Mouse (Mus musculus) heart, adult 2 months (tissue): ENCODE results near the gene Otud6a. TPM values are rescaled to one million over a fixed set of nuclear protein-coding genes. Genes with fewer than 3 reads are reported as not detected.
"Not testable (repeated sequence)": the region's sequence is repeated elsewhere in the genome, so short reads cannot be mapped to it uniquely, and the experiment has no call there.

Experiments
- DNase-seq, 2 experiments: peaks; one replicate each; pipeline ENCODE4 v3.0.0; 2021
- H3K27ac ChIP-seq: fragments of 200-600 bp; 2 replicates; pipeline ENCODE4 v1.8.1; 2022
- H3K27me3 ChIP-seq: fragments of 200-500 bp; 2 replicates; pipeline ENCODE4 v1.6.1; 2012; ENCODE audit warnings: mild to moderate bottlenecking, low read length, inconsistent platforms, mixed read lengths; ENCODE audit not compliant: control insufficient read depth, insufficient read depth
- H3K36me3 ChIP-seq: fragments of 200-500 bp; 2 replicates; pipeline ENCODE4 v1.6.1; 2012; ENCODE audit warnings: low read length, inconsistent platforms; ENCODE audit not compliant: control insufficient read depth, insufficient read depth
- H3K4me1 ChIP-seq: fragments of 200-500 bp; 2 replicates; pipeline ENCODE4 v1.6.1; 2011; ENCODE audit warnings: low read length; ENCODE audit not compliant: control insufficient read depth, insufficient read depth
- H3K4me3 ChIP-seq: fragments of 200-600 bp; 2 replicates; pipeline ENCODE4 v1.8.1; 2022
- H3K79me2 ChIP-seq: fragments of 200-500 bp; replicated peaks from 2 replicates; pipeline ENCODE4 v1.6.1; 2012; ENCODE audit warnings: mild to moderate bottlenecking, inconsistent platforms, low read length, moderate library complexity, mixed read lengths; ENCODE audit not compliant: control insufficient read depth, insufficient read depth
- H3K9ac ChIP-seq: fragments of 200-500 bp; 2 replicates; pipeline ENCODE4 v1.6.1; 2012; ENCODE audit warnings: low read depth, mild to moderate bottlenecking, control low read depth, inconsistent platforms, low read length, mixed read lengths
- CTCF ChIP-seq: fragments of 200-600 bp; IDR thresholded peaks from 2 replicates; pipeline ENCODE4 v1.8.1; 2022; ENCODE audit warnings: antibody characterized with exemption, mild to moderate bottlenecking, moderate library complexity
- EP300 ChIP-seq: fragments of 200-500 bp; IDR thresholded peaks from 2 replicates; pipeline ENCODE4 v1.6.1; 2011; ENCODE audit warnings: low read depth, low read length, control low read depth; ENCODE audit not compliant: insufficient read depth
- POLR2A ChIP-seq: fragments of 200-500 bp; IDR thresholded peaks from 2 replicates; pipeline ENCODE4 v1.6.1; 2011; ENCODE audit warnings: mild to moderate bottlenecking, low read depth, low read length, control low read depth; ENCODE audit not compliant: insufficient read depth
- WGBS: fragments of 180-500 bp; shearing (Covaris S2); methylation state at CpG from one replicate; pipeline ENCODE4 v1.1.7; 2018; 5-methylcytosine and 5-hydroxymethylcytosine counted together
- intact Hi-C: fragments of 180-260 bp; cut with DNase I; formaldehyde crosslinking; loops from one replicate; pipeline ENCODE4 v1.15.1; 2025
- polyA plus RNA-seq: library from polyadenylated mRNA; depleted of rRNA; stranded (reverse); fragments of >200 nt; gene quantifications from 2 replicates; pipeline ENCODE4 v1.2.3, GENCODE M21; 2012
- total RNA-seq, 2 experiments: library from RNA; stranded (reverse); gene quantifications; 2 replicates each; pipeline ENCODE4 v1.2.3; 2021

The Otud6a gene
- total and polyA plus RNA-seq, 3 experiments: not detected

GRCm38 (mm10) chrX:100401657-100402056 lies 27.2 kb upstream of the Otud6a start:
- Histone ChIP-seq H3K36me3 (no peaks in the 10 kb centered on the region), H3K4me1 (no peaks in the 10 kb centered on the region), H3K9ac (no peak overlapping the region), H3K4me3 (no peak overlapping the region), H3K27ac (no peak overlapping the region), H3K27me3 (no peaks in the 10 kb centered on the region), H3K79me2 (no peaks in the 10 kb centered on the region)
- intact Hi-C loops: no loop called here
- 81% methylated on average over 5 of the region's 5 CpGs for whole genome bisulfite sequencing
- TF ChIP-seq EP300 (no peak), POLR2A (no peak), CTCF (no peak)
- no peak for DNase-seq

DNA sequence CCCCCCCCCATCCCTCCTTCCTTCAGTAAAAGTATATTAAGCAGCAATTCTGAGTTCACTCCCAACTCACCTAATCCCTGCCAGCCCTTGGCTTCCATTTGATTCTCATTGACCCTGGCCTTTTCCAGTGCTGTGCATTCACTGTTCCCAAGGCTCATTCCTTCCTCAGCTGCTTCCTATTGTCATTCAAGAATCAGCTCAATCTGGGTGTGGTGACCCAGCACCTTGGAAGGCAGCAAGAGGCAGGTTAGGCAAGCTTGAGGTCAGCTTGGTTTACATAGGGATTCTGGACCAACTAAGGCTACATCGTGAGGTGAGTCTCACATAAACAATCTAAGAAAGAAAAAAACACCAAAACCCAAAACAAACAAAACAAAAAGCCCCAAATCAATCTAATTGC lies 19.6 kb upstream of the Otud6a start:
- H3K27ac ChIP-seq: no peak overlapping the region
- no peaks in the 10 kb centered on the region for H3K4me1 ChIP-seq
- intact Hi-C loops: no loop called here
- no peak overlapping the region for H3K4me3 ChIP-seq
- 50% methylated on average over 1 of the region's 1 CpGs for WGBS
- H3K36me3 ChIP-seq: no peaks in the 10 kb centered on the region
- H3K79me2 ChIP-seq: no peaks in the 10 kb centered on the region
- TF ChIP-seq POLR2A: no peak
- no peak for DNase-seq
- H3K9ac ChIP-seq: no peak overlapping the region
- H3K27me3 ChIP-seq: no peaks in the 10 kb centered on the region

DNA sequence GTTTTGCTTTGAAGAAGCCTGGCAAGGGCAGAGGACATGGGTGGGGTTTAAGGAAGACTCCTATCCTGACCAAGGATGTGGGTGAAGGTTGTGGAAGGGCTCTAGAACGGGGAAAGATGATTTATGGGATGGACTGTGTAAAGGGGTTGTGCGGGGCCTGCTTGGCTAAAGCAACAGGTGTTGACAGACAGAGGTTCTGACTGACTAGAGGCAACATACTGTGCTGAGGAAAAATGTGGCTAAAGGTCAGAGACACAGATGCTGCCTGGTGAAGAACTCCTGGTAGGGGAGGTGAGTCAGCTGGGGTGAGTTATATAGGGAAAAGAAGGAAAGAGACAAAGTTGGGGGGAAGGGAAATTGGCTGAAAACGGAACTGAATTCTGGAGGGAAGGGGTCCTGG lies 3.5 kb downstream of the Otud6a start:
- 64% methylated on average over 3 of the region's 3 CpGs for WGBS
- no peak overlapping the region for H3K9ac ChIP-seq
- H3K27me3 ChIP-seq: no peaks in the 10 kb centered on the region
- H3K4me1 ChIP-seq: no peaks in the 10 kb centered on the region
- DNase-seq: no peak
- intact Hi-C loops: no loop called here
- no peak overlapping the region for H3K4me3 ChIP-seq
- H3K79me2 ChIP-seq: no peaks in the 10 kb centered on the region
- TF ChIP-seq POLR2A (no peak), EP300 (no peak), CTCF (no peak)
- no peaks in the 10 kb centered on the region for H3K36me3 ChIP-seq
- no peak overlapping the region for H3K27ac ChIP-seq

- H3K79me2 ChIP-seq, intact Hi-C loops, H3K27me3 ChIP-seq, H3K4me1 ChIP-seq, H3K9ac ChIP-seq, H3K27ac ChIP-seq, DNase-seq, H3K4me3 ChIP-seq, H3K36me3 ChIP-seq: not testable (repeated sequence)
- 77% methylated on average over 2 of the region's 2 CpGs for WGBS
These were observed 13.8 kb downstream of the Otud6a start, which contains the start of gene Awat2 for GRCm38 (mm10) chrX:100442617-100443016. Gene Awat2, minus strand, starts transcription at chrX:100442717.

GRCm38 (mm10) chrX:100443532-100443931 lies 14.7 kb downstream of the Otud6a start:
- Histone ChIP-seq H3K27ac (no peak overlapping the region), H3K36me3 (no peaks in the 10 kb centered on the region), H3K4me1 (no peaks in the 10 kb centered on the region), H3K4me3 (no peak overlapping the region), H3K79me2 (no peaks in the 10 kb centered on the region), H3K9ac (no peak overlapping the region), H3K27me3 (no peaks in the 10 kb centered on the region)
- TF ChIP-seq CTCF: no peak
- TF ChIP-seq EP300: no peak
- TF ChIP-seq POLR2A: no peak
- no peak for DNase-seq
- intact Hi-C loops: no loop called here
- WGBS: 89% methylated on average over 7 of the region's 7 CpGs

DNA sequence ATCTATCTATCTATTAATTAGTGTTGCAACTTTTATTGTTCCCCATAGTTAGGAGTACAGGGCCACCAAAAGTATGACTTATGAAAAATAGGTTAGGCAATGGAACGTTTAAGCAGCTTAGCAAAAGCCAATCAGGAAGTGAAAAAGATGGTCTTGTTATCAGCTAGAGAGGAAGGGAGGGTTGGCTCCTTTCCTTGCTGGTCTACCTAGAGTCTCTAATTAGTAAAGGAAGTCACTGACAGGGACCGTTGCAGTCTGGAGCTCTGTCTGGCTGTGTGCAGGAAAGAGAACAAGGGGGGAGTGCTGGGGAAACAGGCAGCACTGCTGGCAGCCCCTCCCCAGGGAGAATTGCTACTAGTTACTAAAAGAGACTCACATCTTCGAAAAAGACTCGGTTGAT lies 39.2 kb downstream of the Otud6a start:
- WGBS: 39% methylated on average over 4 of the region's 4 CpGs
- intact Hi-C loops: no loop called here
- no peak overlapping the region for H3K9ac ChIP-seq
- H3K4me3 ChIP-seq: no peak overlapping the region
- no peaks in the 10 kb centered on the region for H3K79me2 ChIP-seq
- no peaks in the 10 kb centered on the region for H3K27me3 ChIP-seq
- TF ChIP-seq CTCF: no peak
- TF ChIP-seq POLR2A: no peak
- TF ChIP-seq EP300: no peak
- no peaks in the 10 kb centered on the region for H3K36me3 ChIP-seq
- H3K4me1 ChIP-seq: no peaks in the 10 kb centered on the region
- no peak overlapping the region for H3K27ac ChIP-seq
- no peak for DNase-seq

- Histone ChIP-seq H3K27me3 (no peaks in the 10 kb centered on the region), H3K9ac (no peak overlapping the region), H3K4me3 (no peak overlapping the region), H3K4me1 (no peaks in the 10 kb centered on the region), H3K79me2 (no peaks in the 10 kb centered on the region), H3K36me3 (no peaks in the 10 kb centered on the region), H3K27ac (no peak overlapping the region)
- no peak for DNase-seq
- no peak for TF ChIP-seq POLR2A
- no peak for TF ChIP-seq CTCF
- TF ChIP-seq EP300: no peak
- 66% methylated on average over 3 of the region's 3 CpGs for WGBS
- intact Hi-C loops: no loop called here
These were observed 41.3 kb downstream of the Otud6a start for GRCm38 (mm10) chrX:100470126-100470525.
